Mouse (Mus musculus) cerebellum, postnatal 4 days (tissue): ENCODE data around the gene Trem2.
"Not testable (repeated sequence)": the region's sequence is repeated elsewhere in the genome, so short reads cannot be mapped to it uniquely, and the experiment has no call there.

Experiments
- DNase-seq, 2 experiments: peaks; one replicate each; pipeline ENCODE4 v3.0.0; 2022; ENCODE audit warnings: low spot score in 2 of 2, mixed read lengths in 1 of 2

The Trem2 gene

GRCm38 (mm10) chr17:48350681-48351193 is 4.5 kb downstream of the Trem2 start:
- no peak for DNase-seq

- DNase-seq, result not testable (repeated sequence)
These were observed 6.8 kb downstream of the Trem2 start for GRCm38 (mm10) chr17:48352976-48353375.

- no peak for DNase-seq
These were observed 9.6 kb downstream of the Trem2 start for GRCm38 (mm10) chr17:48355822-48356221.

- DNase-seq, result no peak
These were observed 11.7 kb downstream of the Trem2 start for GRCm38 (mm10) chr17:48357892-48358291.

- no peak for DNase-seq
These were observed 13.4 kb downstream of the Trem2 start, which contains the start of gene Treml1 for GRCm38 (mm10) chr17:48359616-48360015. Gene Treml1, plus strand, starts transcription at chr17:48359916.

- no peak for DNase-seq
These were observed 14.3 kb downstream of the Trem2 start for GRCm38 (mm10) chr17:48360462-48360861.

- no peak for DNase-seq
These were observed 16.1 kb downstream of the Trem2 start for GRCm38 (mm10) chr17:48362346-48362745.

GRCm38 (mm10) chr17:48362966-48363365 is 16.8 kb downstream of the Trem2 start:
- DNase-seq, result peak in 1 of 2 experiments; percentile 62

GRCm38 (mm10) chr17:48363421-48363965 is 17.3 kb downstream of the Trem2 start:
- DNase-seq, result no peak

GRCm38 (mm10) chr17:48365511-48366155 is 19.4 kb downstream of the Trem2 start:
- no peak for DNase-seq

- DNase-seq, result no peak
These were observed 20.6 kb downstream of the Trem2 start for GRCm38 (mm10) chr17:48366806-48367205.

GRCm38 (mm10) chr17:48371621-48372020 is 25.4 kb downstream of the Trem2 start:
- DNase-seq, result no peak

- no peak for DNase-seq
These were observed 26.8 kb downstream of the Trem2 start for GRCm38 (mm10) chr17:48372987-48373386.

GRCm38 (mm10) chr17:48376102-48376501 is 29.9 kb downstream of the Trem2 start:
- DNase-seq, result no peak

- no peak for DNase-seq
These were observed 32.8 kb downstream of the Trem2 start for GRCm38 (mm10) chr17:48379050-48379449.

- no peak for DNase-seq
These were observed 39.7 kb downstream of the Trem2 start for GRCm38 (mm10) chr17:48385786-48386461.

GRCm38 (mm10) chr17:48388666-48389065 is 42.5 kb downstream of the Trem2 start:
- no peak for DNase-seq

GRCm38 (mm10) chr17:48389442-48389841 is 43.2 kb downstream of the Trem2 start:
- DNase-seq, result no peak

GRCm38 (mm10) chr17:48391446-48391845 is 45.2 kb downstream of the Trem2 start:
- DNase-seq, result no peak

GRCm38 (mm10) chr17:48392616-48393015 is 46.4 kb downstream of the Trem2 start:
- DNase-seq, result no peak

- DNase-seq, result no peak
These were observed 55.5 kb downstream of the Trem2 start for GRCm38 (mm10) chr17:48401710-48402109.

GRCm38 (mm10) chr17:48402751-48403150 is 56.5 kb downstream of the Trem2 start:
- no peak for DNase-seq
